Mouse (Mus musculus) CD4-positive naive resting alpha-beta T cell, adult 57 days (primary cell): Measurements from ENCODE around the gene Pcdh19. TPM values are rescaled to one million over a fixed set of nuclear protein-coding genes. Genes with fewer than 3 reads are reported as not detected.

Source experiments
- total RNA-seq: library from RNA; stranded (reverse); gene quantifications from one replicate; pipeline ENCODE4 v1.2.4, GENCODE M21; 2023

Pcdh19 gene
- not detected for total RNA-seq

DNA sequence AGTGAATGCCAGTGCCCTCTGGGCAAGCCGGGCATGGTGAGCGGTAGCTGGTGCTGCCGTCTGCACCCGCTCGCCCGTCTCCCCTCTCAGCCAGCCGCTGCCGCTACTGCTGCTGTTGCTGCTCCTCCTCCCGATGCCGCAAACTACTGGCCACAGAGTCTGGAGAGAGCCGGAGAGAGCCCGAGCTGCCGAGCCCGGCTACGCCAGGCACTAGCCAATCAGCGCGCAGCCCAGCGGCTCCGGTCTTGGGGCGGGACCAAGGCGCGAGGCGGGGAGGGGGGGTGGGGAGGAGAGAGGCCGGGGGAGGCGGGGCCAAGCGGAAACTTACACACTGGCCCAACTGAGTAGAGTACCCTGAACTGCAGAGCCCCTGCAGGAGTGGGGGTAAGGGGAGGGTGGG is at the start of gene Pcdh19:
Pcdh19 (minus strand) TSS at position 148 of the 400 bp plus-strand sequence.

Other genes with a start within 250 kb of the Pcdh19 start
- not detected for gene Tnmd, start 162.0 kb upstream of the Pcdh19 start, total RNA-seq
- gene Tspan6, start 209.4 kb upstream of the Pcdh19 start, total RNA-seq: 1.5 TPM
- gene Srpx2, start 219.4 kb upstream of the Pcdh19 start, total RNA-seq: not detected